Mouse (Mus musculus) lung, postnatal 0 days (tissue): Measurements from ENCODE around the gene Gpr35. TPM values are rescaled to one million over a fixed set of nuclear protein-coding genes. Genes with fewer than 3 reads are reported as not detected.

ENCODE experiments used
- ATAC-seq: fragments of 200-750 bp; cut with Nextera tagmentation; 2 replicates; pipeline ENCODE4 v1.8.0; 2017; ENCODE audit warnings: moderate library complexity
- DNase-seq: peaks from one replicate; pipeline ENCODE4 v3.0.0-alpha.2; 2016; ENCODE audit warnings: low spot score
- H3K27ac ChIP-seq: fragments of 300-500 bp; sonication (generic); 2 replicates; pipeline ENCODE4 v1.5.1; 2014; ENCODE audit warnings: antibody characterized with exemption, mild to moderate bottlenecking, low read length, mixed read lengths
- H3K27me3 ChIP-seq: fragments of 300-500 bp; sonication (generic); replicated peaks from 2 replicates; pipeline ENCODE4 v1.6.1; 2014; ENCODE audit warnings: low read length, mixed read lengths; ENCODE audit not compliant: insufficient read depth
- H3K36me3 ChIP-seq: fragments of 300-500 bp; sonication (generic); 2 replicates; pipeline ENCODE4 v1.6.1; 2014; ENCODE audit warnings: low read length, mixed read lengths; ENCODE audit not compliant: insufficient read depth
- H3K4me1 ChIP-seq: fragments of 300-500 bp; sonication (generic); 2 replicates; pipeline ENCODE4 v1.6.1; 2014; ENCODE audit warnings: antibody characterized with exemption, low read depth, low read length, mixed read lengths; ENCODE audit not compliant: insufficient read depth
- H3K4me2 ChIP-seq: fragments of 300-500 bp; sonication (generic); replicated peaks from 2 replicates; pipeline ENCODE4 v1.6.1; 2014; ENCODE audit warnings: low read depth, mild to moderate bottlenecking, low read length, moderate library complexity, mixed read lengths
- H3K4me3 ChIP-seq: fragments of 300-500 bp; sonication (generic); 2 replicates; pipeline ENCODE4 v1.5.1; 2014; ENCODE audit warnings: low read depth, low read length
- H3K9ac ChIP-seq: fragments of 300-500 bp; sonication (generic); replicated peaks from 2 replicates; pipeline ENCODE4 v1.6.1; 2014; ENCODE audit warnings: low read depth, mild to moderate bottlenecking
- H3K9me3 ChIP-seq: fragments of 300-500 bp; sonication (generic); 2 replicates; pipeline ENCODE4 v1.6.1; 2016; ENCODE audit warnings: low read length, mixed read lengths
- CTCF ChIP-seq: IDR thresholded peaks from 2 replicates; pipeline ENCODE4 v1.5.1; 2016; ENCODE audit warnings: antibody characterized with exemption, mild to moderate bottlenecking
- EP300 ChIP-seq: IDR thresholded peaks from 2 replicates; pipeline ENCODE4 v1.6.1; 2016; ENCODE audit warnings: antibody characterized with exemption, mild to moderate bottlenecking, control low read depth
- WGBS: fragments of 180-500 bp; shearing (Covaris S2); extraction: QIAGEN DNeasy Blood & Tissue Kit; methylation state at CpG from one replicate; pipeline ENCODE4 v1.1.7; 2014; 5-methylcytosine and 5-hydroxymethylcytosine counted together
- polyA plus RNA-seq: library from polyadenylated mRNA; unstranded; fragments of >200 nt; fragmentation: Nextera tagmentation; extraction: Ambion mirVana; gene quantifications from 2 replicates; pipeline ENCODE4 v1.2.1, GENCODE M21; 2015

The Gpr35 gene
- polyA plus RNA-seq, 1 experiment from 2014 or later = 1.7 TPM

DNA sequence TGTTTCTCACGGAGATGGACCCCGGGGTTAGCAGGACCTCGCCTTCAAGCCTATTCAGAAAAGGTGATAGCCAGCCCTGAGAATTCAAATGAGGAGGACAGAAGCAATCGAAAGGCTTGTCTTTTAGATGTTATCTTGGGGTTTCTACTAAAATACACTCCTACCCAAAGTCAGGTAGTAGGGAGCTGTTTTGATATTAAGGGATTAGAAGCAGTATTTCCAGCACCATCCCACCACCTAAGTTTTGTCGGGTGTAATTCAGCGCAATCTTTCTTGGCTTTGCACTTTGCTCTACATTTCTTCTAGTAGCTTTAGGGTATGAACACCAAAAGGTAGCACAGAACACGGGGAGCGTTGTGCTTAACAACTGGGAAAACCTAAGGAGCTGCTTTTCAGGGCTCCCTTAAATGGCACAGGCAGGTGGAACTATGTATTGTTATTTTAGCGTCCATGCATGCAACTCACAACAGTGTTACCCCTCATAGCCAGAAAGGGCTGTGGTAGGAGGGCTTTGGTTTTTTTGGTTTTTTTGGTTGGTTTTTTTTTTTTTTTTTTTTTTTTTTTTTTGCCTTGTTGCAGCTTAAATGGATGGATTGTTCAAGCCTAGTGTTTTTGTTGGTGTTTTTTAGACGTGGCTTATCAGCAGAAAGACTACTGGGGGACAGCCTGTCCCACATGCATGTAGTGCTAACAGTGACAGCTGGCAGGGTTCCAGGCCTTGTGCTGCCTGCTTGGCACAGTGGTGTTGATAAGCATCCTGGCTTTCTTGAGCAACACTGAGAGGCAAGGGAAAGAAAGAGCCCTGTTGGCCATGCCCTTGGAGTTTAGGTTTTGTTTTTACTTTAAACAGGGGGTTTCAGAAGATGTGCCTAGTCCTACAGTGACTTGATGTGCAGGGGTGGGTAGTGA lies 15.4 kb upstream of the Gpr35 start:
- peak overlapping the region; percentile 44 for H3K9ac ChIP-seq
- DNase-seq = peak; percentile 59
- no peaks in the 10 kb centered on the region for H3K9me3 ChIP-seq
- H3K4me3 ChIP-seq = peak overlapping the region; percentile 66
- no peak for TF ChIP-seq EP300
- TF ChIP-seq CTCF = no peak
- peak overlapping the region; percentile 94 for H3K4me2 ChIP-seq
- peaks cover 3% of the 10 kb centered on the region; the same call in 1 of the 2 replicates for H3K36me3 ChIP-seq
- ATAC-seq = no peak
- WGBS = 16% methylated on average over 10 of the region's 10 CpGs
- peaks cover 11% of the 10 kb centered on the region for H3K4me1 ChIP-seq
- no peaks in the 10 kb centered on the region for H3K27me3 ChIP-seq
- H3K27ac ChIP-seq = peak overlapping the region; percentile 84

DNA sequence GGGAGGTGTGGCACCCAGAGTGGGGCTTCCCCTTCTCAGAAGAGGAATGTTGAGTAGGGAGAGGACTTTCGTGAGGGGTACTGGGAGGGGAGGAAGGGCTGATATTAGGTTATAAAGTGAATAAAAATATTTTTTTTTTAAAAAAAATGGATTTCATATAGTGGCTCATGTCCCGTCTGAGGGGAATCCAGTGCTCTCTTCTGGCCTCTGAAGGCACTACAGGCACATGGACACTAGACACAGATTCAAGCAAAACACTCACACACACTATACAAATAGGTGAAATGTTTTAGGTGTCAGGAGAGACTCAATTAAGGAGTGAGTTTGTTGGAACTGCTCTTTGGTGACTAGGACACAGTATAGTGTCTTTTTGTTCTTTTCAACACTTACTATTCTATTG lies 14.7 kb upstream of the Gpr35 start:
- ATAC-seq = no peak
- no peaks in the 10 kb centered on the region for H3K9me3 ChIP-seq
- peaks cover 11% of the 10 kb centered on the region for H3K4me1 ChIP-seq
- no peak for TF ChIP-seq EP300
- TF ChIP-seq CTCF = peak; percentile 34; the same call in 1 of the 2 replicates
- no peak overlapping the region; the same call in 1 of the 2 replicates for H3K4me2 ChIP-seq
- DNase-seq = peak; percentile 25
- no peak overlapping the region for H3K9ac ChIP-seq
- no peaks in the 10 kb centered on the region for H3K27me3 ChIP-seq
- no peak overlapping the region for H3K4me3 ChIP-seq
- no peak overlapping the region for H3K27ac ChIP-seq
- WGBS = 37% methylated on average over 2 of the region's 2 CpGs
- peaks cover 9% of the 10 kb centered on the region; the same call in 1 of the 2 replicates for H3K36me3 ChIP-seq

DNA sequence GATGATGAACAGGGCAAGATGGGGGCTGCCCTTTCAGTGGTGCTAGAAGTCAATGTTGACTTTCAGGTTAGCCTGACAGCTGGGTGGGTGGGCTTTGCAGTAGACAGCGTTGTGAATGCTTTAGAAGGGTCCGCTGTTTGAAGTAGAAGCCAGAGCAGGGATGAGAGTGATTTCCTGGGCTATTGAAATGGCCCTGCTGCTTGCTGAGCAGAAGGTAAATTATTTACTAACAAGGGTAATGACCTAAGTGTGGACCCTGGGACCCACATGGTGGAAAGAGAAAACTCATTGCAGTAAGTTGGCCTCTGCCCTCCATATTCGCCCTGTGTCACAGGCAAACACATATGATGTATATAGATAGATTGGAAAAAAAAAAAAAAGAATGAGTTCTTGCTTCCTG lies 14.2 kb upstream of the Gpr35 start:
- peaks cover 9% of the 10 kb centered on the region; the same call in 1 of the 2 replicates for H3K36me3 ChIP-seq
- no peak for TF ChIP-seq CTCF
- no peak for TF ChIP-seq EP300
- H3K9ac ChIP-seq = no peak overlapping the region
- no peak overlapping the region for H3K4me3 ChIP-seq
- ATAC-seq (no peak), DNase-seq (no peak)
- no peak overlapping the region for H3K27ac ChIP-seq
- H3K4me2 ChIP-seq = no peak overlapping the region
- 68% methylated on average over 3 of the region's 3 CpGs for WGBS
- H3K27me3 ChIP-seq = no peaks in the 10 kb centered on the region
- peaks cover 11% of the 10 kb centered on the region for H3K4me1 ChIP-seq
- H3K9me3 ChIP-seq = no peaks in the 10 kb centered on the region

DNA sequence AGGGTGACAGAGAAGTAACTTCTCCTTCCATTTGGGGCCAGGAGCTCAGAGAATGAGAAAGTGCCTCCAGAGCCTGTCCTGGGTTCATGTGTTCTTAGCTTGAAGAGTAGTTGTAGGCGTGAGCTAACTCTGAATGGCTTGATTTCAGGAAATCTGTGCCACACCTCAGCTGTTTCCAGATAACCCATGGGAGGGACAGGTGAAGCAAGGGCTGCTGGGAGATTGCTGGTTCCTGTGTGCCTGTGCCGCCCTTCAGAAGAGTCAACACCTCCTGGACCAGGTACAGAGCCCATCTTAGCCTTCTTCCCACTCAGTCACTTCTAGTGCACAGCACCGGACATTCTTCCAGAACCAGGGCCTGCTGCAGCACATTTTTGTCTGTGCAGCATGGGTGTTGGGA lies 12.9 kb upstream of the Gpr35 start:
- Histone ChIP-seq H3K36me3 (peaks cover 14% of the 10 kb centered on the region), H3K4me2 (no peak overlapping the region), H3K9me3 (no peaks in the 10 kb centered on the region), H3K4me3 (no peak overlapping the region), H3K27me3 (no peaks in the 10 kb centered on the region), H3K9ac (no peak overlapping the region), H3K27ac (no peak overlapping the region), H3K4me1 (peaks cover 11% of the 10 kb centered on the region)
- DNase-seq = no peak
- no peak for ATAC-seq
- TF ChIP-seq EP300 = no peak
- TF ChIP-seq CTCF = no peak
- WGBS = 74% methylated on average over 3 of the region's 3 CpGs

DNA sequence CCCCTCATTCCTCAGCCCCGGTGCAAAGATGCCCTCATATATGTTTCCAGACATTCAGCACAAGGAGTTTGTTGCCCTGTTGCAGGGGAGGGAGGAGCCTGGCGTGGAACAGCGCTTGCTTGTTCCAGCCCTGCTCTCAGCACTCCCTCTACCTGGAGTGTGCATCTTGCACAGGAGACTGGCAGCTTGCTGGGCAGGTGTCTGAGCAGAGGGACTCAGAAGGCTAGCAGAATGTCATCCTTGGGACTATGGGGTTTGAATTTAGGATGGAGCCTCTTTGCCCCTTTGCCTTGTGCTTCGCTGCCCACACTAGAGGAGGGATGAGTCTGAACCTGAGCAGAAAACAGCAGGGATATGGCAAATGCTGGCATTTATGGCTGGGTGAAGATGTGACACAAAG lies 10.9 kb upstream of the Gpr35 start:
- no peak overlapping the region for H3K4me3 ChIP-seq
- no peaks in the 10 kb centered on the region for H3K9me3 ChIP-seq
- DNase-seq = no peak
- no peak overlapping the region for H3K9ac ChIP-seq
- H3K36me3 ChIP-seq = peaks cover 26% of the 10 kb centered on the region
- H3K4me2 ChIP-seq = no peak overlapping the region
- no peaks in the 10 kb centered on the region for H3K27me3 ChIP-seq
- peaks cover 6% of the 10 kb centered on the region; the same call in 1 of the 2 replicates for H3K4me1 ChIP-seq
- no peak overlapping the region for H3K27ac ChIP-seq
- ATAC-seq = no peak
- no peak for TF ChIP-seq EP300
- TF ChIP-seq CTCF = no peak
- 94% methylated on average over 4 of the region's 4 CpGs for WGBS

DNA sequence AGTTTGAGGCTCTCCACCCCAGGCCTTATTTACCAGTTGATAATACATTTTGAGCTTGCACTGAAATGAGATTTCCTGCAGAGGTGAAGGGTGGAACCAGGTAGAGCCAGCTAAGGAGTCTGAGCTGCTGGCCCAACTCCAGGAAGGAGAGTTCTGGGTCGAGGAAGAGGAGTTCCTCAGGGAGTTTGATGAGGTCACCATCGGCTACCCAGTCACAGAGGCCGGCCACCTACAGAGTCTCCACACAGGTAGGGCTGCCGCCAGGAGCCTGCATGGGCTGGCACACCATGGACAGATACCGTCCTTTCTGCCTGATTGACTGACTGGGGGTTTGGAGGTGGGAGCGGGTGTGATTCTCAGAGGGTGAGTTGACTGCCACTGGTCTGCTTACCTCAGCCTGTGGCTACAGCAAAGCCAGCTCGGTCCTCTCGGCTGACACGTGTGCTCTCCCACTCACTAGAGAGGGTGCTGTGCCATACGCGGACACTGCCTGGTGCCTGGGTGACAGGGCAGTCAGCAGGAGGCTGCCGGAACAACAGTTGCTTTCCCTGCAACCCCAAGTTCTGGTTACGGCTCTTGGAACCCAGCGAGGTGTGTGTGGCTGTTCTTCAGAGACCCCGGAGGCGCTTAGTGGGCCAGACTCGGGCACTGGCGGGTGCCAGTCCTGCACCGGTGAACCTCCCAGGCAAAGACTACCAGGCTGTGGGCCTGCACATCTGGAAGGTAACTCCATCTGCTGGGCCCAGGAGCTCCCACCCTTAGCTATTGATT lies 7.3 kb upstream of the Gpr35 start:
- Histone ChIP-seq H3K36me3 (peaks cover 34% of the 10 kb centered on the region), H3K27ac (no peak overlapping the region), H3K27me3 (no peaks in the 10 kb centered on the region), H3K9me3 (no peaks in the 10 kb centered on the region), H3K4me1 (no peaks in the 10 kb centered on the region), H3K4me3 (no peak overlapping the region), H3K9ac (no peak overlapping the region), H3K4me2 (no peak overlapping the region)
- ATAC-seq (no peak), DNase-seq (no peak)
- TF ChIP-seq EP300 = no peak
- TF ChIP-seq CTCF = no peak
- WGBS = 92% methylated on average over 19 of the region's 19 CpGs
